ENCODE assay signal across 7 mouse cellular contexts in genomic region chr4:135493271-135493670, GRCm38 (mm10). TPM values are rescaled to one million over a fixed set of nuclear protein-coding genes. Genes with fewer than 3 reads are reported as not detected.
DNase-seq lines count a peak whose midpoint lies in the region; ATAC-seq and TF ChIP-seq lines count a peak whose summit lies in the region.

No protein-coding gene starts in this region.

- no peaks in the 10 kb centered on the region for H3K27me3 ChIP-seq in CH12.LX (replicated peaks)
- H3K27me3 ChIP-seq in hindbrain, embryonic 12.5 days, result 0 out of 2 replicates have a peak, but pooled peaks cover 9% of the 10 kb centered on the region

- no peak for TF ChIP-seq CTCF in CH12.LX (conservative IDR thresholded peaks at IDR 0.05 in 1 of 2, IDR thresholded peaks at IDR 0.05 in 1 of 2; ENCODE audit: low read depth in 2 of 2, low read length in 2 of 2)

- DNase-seq in A20 (ENCODE audit: low read depth, low spot score), result peak; percentile 47
- DNase-seq in CH12.LX (ENCODE audit: extremely low read depth), result no peak
- DNase-seq in lung, postnatal 36 days, result peak; percentile 37
- DNase-seq in frontal cortex, postnatal 10 days (ENCODE audit: low spot score in 2 of 2), result no peak
- DNase-seq in right cerebral cortex, postnatal 25 days, result no peak
- no peak for DNase-seq in urinary bladder, postnatal 10 days (ENCODE audit: low spot score)

- no peak for TF ChIP-seq RAD21 in CH12.LX (IDR thresholded peaks at IDR 0.05; ENCODE audit: low read depth, low read length)

- dilution Hi-C loops in CH12.LX (cut with MboI; ENCODE audit: extremely low pct_ligation_motif_present, extremely low pct_unique_long_range_greater_than_20kb, low sequenced_read_pairs), result no loop called here

- peak overlapping the region; percentile 81 for H3K4me2 ChIP-seq in CH12.LX (ENCODE audit: insufficient read depth, low read depth, poor library complexity, severe bottlenecking)
- H3K4me2 ChIP-seq in hindbrain, embryonic 12.5 days (replicated peaks), result peak overlapping the region; percentile 92

- in situ Hi-C loops in CH12.LX (cut with MboI; ENCODE audit: low pct_ligation_motif_present, low pct_unique_long_range_greater_than_20kb, low sequenced_read_pairs), result loop anchor here (5.0 to 10.0 kb wide), 2 partner anchors 41 to 108 kb away; no protein-coding TSS in a partner anchor

- H3K79me2 ChIP-seq in CH12.LX (replicated peaks; ENCODE audit: control insufficient read depth, extremely low read depth, insufficient read depth, poor library complexity, severe bottlenecking), result no peaks in the 10 kb centered on the region

- H3K36me3 ChIP-seq in CH12.LX (replicated peaks in 1 of 2; ENCODE audit: control insufficient read depth in 1 of 2, insufficient read depth in 1 of 2, low read length in 1 of 2), result peaks cover 18 to 37% of the 10 kb centered on the region in 2 experiments
- peaks cover 6% of the 10 kb centered on the region; the same call in 1 of the 2 replicates for H3K36me3 ChIP-seq in hindbrain, embryonic 12.5 days

- no peak for TF ChIP-seq EP300 in CH12.LX (IDR thresholded peaks at IDR 0.05; ENCODE audit: low read length)

- ATAC-seq in hindbrain, embryonic 12.5 days (ENCODE audit: low FRiP score), result no peak

- H3K4me3 ChIP-seq in CH12.LX (replicated peaks in 1 of 3; ENCODE audit: low read depth in 2 of 3, low read length in 2 of 3, poor library complexity in 1 of 3), result peak overlapping the region; percentile 71 to 98 (median 87)
- H3K4me3 ChIP-seq in hindbrain, embryonic 12.5 days, result peak overlapping the region; percentile 58

- H3K9me3 ChIP-seq in CH12.LX (replicated peaks; ENCODE audit: low read length), result no peaks in the 10 kb centered on the region
- no peaks in the 10 kb centered on the region for H3K9me3 ChIP-seq in hindbrain, embryonic 12.5 days (replicated peaks)

- H3K9ac ChIP-seq in CH12.LX (ENCODE audit: insufficient read depth, low read depth), result peak overlapping the region; percentile 51; the same call in 1 of the 2 replicates
- H3K9ac ChIP-seq in hindbrain, embryonic 12.5 days, result no peak overlapping the region; the same call in 1 of the 2 replicates

- 51% methylated on average over 4 of the region's 4 CpGs for WGBS in hindbrain, embryonic 12.5 days

- no peak overlapping the region for H3K27ac ChIP-seq in CH12.LX (ENCODE audit: insufficient read depth, low read depth)
- H3K27ac ChIP-seq in hindbrain, embryonic 12.5 days, result no peak overlapping the region

- TF ChIP-seq POLR2A in CH12.LX (IDR thresholded peaks at IDR 0.05; ENCODE audit: low read depth, low read length), result no peak

- peaks cover 8 to 18% of the 10 kb centered on the region in 2 experiments for H3K4me1 ChIP-seq in CH12.LX (ENCODE audit: control insufficient read depth in 1 of 2, insufficient read depth in 2 of 2)
- H3K4me1 ChIP-seq in hindbrain, embryonic 12.5 days, result peaks cover 20% of the 10 kb centered on the region

TF ChIP-seq in CH12.LX, 34 proteins besides CTCF, POLR2A, EP300 and RAD21:
- TF ChIP-seq USF1 (IDR thresholded peaks at IDR 0.05; ENCODE audit: low read depth, low read length) (no peak), MEF2A (IDR thresholded peaks at IDR 0.05; ENCODE audit: borderline replicate concordance, low read depth, low read length) (no peak), TCF12 (IDR thresholded peaks at IDR 0.05; ENCODE audit: low read depth, low read length) (0 out of 2 replicates have a peak, but pooled peaks have one; percentile 5)

RNA-seq across cellular contexts. Expression of gene Stpg1, which starts 1.3 kb away (rescaled TPM):
- total RNA-seq in CH12.LX (2012; rRNA removed) (not detected in 2 replicates), CH12.LX (2014; rRNA removed) (not detected in 2 replicates)
- not detected in 2 replicates for polyA plus RNA-seq in CH12.LX (2012; ENCODE audit: insufficient read length, low read depth)
- polyA plus RNA-seq in hindbrain, embryonic 12.5 days (2016; fragmentation: Nextera tagmentation; extraction: Ambion mirVana), result 0.56 and 0.71 TPM in 2 replicates

RNA-seq across cellular contexts. Expression of gene Nipal3, which starts 1.6 kb away (rescaled TPM):
- 6.4 and 12.0 TPM in 2 replicates for total RNA-seq in CH12.LX (2012; rRNA removed)
- total RNA-seq in CH12.LX (2014; rRNA removed), result 4.0 and 4.5 TPM in 2 replicates
- polyA plus RNA-seq in CH12.LX (2012; ENCODE audit: insufficient read length, low read depth), result 6.0 and 6.4 TPM in 2 replicates
- polyA plus RNA-seq in hindbrain, embryonic 12.5 days (2016; fragmentation: Nextera tagmentation; extraction: Ambion mirVana), result 3.5 and 4.1 TPM in 2 replicates

RNA-seq across cellular contexts. Expression of gene Rcan3, which starts 59.6 kb away (rescaled TPM):
- total RNA-seq in CH12.LX (2012; rRNA removed) (4.2 and 4.9 TPM in 2 replicates), CH12.LX (2014; rRNA removed) (2.0 and 3.0 TPM in 2 replicates)
- 2.3 and 2.5 TPM in 2 replicates for polyA plus RNA-seq in CH12.LX (2012; ENCODE audit: insufficient read length, low read depth)
- 20.0 and 20.1 TPM in 2 replicates for polyA plus RNA-seq in hindbrain, embryonic 12.5 days (2016; fragmentation: Nextera tagmentation; extraction: Ambion mirVana)

Comparison
In these comparisons a context has a peak if more than half of its experiments do, and no peak if none do; other contexts are left out.
1. DNase-seq: peak in A20 (single experiment) and lung, postnatal 36 days (single experiment); none in CH12.LX (single experiment), frontal cortex, postnatal 10 days (0 of 2), right cerebral cortex, postnatal 25 days (single experiment) and urinary bladder, postnatal 10 days (single experiment).